Mouse (Mus musculus) left cerebral cortex, adult 11 months (tissue): ENCODE results near the gene Yod1.

Source experiments
- DNase-seq: peaks from one replicate; pipeline ENCODE4 v3.0.0; 2022; ENCODE audit warnings: low spot score

Yod1 gene

GRCm38 (mm10) chr1:130769925-130770324 lies 52.8 kb downstream of the Yod1 start:
- no peak for DNase-seq

- no peak for DNase-seq
Measured at GRCm38 (mm10) chr1:130770487-130770886, 53.4 kb downstream of the Yod1 start.

GRCm38 (mm10) chr1:130770981-130771494 lies 53.9 kb downstream of the Yod1 start:
- DNase-seq, result no peak
